Mouse (Mus musculus) MN1 (cell line): ENCODE data around the gene Rxfp1.

Experiments
- DNase-seq: peaks from one replicate; pipeline ENCODE4 v3.0.0-alpha.2; 2016; ENCODE audit warnings: low spot score

The Rxfp1 gene

DNA sequence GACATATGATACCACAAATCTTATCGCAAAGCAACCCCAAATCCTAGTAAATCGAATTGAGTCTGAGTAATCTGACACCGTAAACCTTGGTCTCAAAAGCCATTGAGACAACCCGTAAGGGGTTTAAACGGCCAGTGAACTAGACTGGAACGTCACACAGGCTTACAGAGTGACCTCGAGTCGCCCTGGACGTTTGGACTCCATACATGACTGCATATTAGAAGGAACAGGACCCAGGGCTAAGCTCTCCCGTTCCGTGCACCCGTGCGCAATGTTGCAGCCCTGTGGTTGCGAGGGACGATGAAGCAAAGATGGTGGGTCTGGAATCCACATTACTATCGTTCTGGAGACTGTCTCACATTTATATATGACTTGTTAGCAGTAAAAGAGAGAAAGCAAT is 65.5 kb downstream of the Rxfp1 start:
- no peak for DNase-seq

DNA sequence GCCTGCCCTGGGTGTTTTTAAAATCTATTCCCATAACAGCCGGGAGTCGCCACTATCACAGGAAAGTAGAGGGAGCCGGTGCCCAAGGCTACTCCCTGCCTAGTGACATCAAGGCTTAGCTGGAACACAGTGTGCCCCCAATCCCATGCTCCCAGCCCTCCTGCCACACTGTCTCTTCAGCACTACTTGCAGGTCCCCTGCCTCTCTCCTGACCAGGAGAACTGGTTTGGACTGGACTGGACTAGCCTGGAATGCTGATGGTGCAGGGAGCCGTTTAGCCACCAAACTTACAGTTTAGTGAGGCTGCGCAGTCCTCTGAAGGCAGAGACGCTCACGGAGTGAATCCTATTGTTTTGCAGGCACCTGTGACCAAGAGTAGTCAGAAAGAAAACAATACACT is 67.1 kb downstream of the Rxfp1 start:
- DNase-seq: no peak

DNA sequence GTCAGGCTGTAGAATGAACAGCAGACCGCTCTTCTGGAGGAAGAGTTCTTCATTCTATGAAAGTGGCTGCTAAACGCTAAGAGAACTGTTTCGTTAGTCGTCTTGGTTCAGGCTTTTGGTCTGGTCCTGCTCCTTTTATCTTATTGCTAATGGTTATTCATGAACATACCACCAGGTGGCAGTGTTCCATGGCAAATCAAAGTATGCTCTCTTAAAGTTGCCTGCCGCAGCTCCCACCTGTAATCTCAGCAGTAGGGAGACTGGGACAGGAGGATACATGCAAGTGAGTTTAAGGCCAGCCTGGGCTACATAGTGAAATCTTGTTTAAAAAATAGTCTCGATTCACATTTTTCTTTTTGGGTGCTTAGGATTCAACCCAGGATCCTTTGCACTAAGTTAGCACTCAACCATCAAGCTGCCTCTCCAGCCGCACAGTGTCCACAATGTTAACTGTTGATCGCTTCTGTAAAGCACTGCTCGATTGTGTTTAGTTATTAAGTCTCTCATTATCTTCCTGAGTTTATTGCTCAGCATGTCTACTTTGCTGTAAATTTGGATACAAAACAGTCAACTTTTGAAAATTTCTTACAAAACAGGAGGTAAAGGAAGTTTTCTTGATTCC is 72.8 kb downstream of the Rxfp1 start:
- peak; percentile 67 for DNase-seq

DNA sequence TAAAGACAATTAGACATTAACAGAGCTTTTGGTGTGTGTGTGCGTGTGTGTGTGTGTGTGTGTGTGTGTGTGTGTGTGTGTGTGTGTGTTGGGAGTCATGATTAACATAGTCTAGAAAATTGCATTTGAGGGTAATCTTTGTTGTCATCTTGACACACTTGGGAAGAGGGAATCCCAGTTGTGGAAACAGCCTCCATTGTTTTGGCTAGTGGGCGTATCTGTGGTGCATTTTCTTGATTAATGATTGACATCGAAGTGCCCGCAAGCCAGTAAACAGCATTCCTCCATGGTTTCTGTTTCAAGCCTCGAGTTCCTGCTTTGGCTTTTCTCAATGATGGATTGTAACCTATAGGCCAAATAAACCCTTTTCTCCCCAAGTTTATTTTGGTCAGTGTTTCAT is 81.0 kb downstream of the Rxfp1 start:
- DNase-seq: no peak

DNA sequence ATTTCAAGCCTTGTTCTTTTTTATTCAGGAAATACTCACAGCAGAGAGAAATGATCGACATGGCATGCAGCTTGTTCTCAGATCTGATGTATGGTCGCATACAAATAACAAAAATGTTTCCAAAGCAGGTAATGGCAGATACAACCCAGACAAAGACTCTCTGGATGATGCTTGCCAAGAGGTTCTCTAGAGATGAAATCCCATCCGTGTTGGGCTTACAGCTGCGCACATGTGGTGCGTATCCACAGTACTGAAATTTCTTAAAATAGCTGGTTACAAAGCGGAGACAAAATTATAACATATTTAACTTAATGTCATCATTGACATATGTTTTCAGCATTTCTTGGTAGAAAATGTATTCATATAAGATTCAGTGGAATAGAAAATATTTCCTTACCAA is 85.6 kb downstream of the Rxfp1 start:
- no peak for DNase-seq

DNA sequence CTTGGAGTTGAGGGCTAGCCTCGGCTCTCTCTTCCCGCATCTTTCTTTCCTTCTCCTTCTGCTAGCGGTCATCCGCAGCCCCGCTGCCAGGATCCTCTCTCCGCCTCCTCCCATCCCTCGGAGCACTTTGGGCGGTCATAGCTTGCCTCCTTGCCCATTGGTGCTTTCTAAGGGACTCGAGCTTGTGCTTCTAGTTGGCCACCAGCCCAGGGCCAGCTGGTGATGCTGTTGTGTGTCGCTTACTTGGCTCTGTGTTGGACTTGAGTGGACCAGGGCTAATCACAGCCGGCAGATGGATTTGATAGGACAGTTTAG is 108.3 kb downstream of the Rxfp1 start, which contains the start of gene Etfdh:
Gene Etfdh (minus strand): TSS at position 85 of the 315 bp plus-strand sequence.
- DNase-seq: peak; percentile 92

DNA sequence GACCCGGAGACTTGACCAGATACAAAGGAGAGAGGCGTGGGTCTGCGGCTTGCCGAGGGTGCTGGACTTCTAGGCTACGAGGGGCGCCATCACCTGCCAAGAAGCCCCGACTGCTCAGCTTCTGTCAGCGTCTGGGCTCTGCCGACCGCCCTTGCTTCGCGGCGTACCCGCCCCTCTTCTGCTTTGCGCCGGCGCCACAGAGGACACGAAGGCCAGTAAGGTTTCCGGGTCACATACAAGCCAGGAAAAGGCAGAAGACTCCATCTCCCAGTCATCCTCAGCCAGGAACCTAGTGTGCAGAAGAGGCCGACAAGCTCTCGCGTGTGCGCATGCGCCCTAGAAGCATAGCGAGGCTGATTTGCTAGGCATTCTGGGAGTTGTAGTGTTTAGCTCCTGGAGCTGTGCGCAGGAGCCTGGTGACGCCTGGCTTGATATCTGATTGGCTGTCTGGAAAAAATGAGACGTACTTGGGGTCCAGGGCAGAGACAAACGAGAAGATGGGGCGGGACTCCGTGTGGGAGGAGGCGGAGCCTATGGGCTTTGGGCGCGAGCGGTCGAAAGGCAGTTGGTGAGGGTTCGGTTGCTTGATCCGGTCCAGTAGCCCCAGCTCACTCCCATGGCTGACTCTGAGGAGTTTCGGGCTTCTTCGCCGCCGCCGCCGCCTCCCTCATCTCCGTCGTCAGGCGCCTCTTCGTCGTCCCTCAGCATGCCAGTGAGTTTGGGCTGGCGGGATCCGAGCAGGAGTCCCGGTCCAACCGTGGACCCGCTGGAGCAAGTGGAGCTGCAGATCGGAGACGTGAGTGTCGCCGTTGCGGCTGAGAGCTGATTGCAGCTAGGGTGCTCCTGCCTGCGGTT is 108.9 kb downstream of the Rxfp1 start, which contains the start of gene 4930579G24Rik:
Gene 4930579G24Rik (plus strand): TSS at position 519 of the 855 bp plus-strand sequence.
- DNase-seq: peak; percentile 100

DNA sequence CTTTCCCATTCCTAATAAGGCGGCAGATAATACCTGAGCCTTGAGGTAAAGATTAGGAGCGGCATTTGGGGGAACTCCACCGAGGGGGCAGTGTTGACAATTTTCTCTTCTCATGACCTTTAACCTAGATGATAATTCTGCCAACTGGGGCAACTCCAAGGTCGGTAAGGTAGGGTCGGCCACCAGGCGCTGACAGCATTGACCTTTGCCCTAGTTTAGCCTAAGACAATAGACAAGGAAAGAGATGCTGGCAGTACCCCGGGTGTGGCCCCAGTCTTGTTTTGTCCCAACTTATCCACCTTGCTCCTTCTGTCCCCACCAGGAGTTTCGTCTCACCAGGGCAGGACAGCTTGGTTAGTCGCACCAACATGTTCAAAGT is 109.5 kb downstream of the Rxfp1 start:
- DNase-seq: no peak

DNA sequence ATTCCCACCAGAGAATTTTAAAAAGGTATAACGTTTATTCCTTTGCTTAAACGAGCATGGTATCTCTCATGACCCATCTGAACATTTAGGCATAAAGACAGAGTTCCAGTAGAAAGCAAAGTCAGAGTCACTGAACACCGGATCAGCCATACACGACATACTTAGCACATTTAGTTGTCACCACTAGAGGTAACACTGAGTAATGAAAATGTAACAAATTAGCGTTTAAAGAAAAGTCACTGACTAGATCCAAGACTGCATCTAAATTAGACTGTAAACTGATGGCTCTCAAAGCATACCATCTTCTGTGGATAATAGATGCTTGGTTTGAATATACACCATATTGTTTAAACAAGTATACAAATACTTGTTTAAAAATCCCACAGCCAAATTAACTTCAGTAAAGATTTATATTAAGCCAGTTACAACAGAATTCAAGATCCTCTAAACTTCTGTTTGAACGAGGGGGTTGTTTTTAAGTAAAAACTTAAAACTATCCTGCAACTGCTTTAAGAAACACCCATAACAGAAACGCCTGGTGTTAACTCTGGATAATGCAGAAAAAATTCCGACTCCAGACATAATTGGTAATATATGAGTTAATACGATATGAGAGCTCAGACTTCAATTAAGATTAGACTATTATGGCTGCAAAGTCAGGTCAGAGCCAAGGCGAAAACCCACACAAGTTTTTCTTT is 110.0 kb downstream of the Rxfp1 start:
- DNase-seq: peak; percentile 62

DNA sequence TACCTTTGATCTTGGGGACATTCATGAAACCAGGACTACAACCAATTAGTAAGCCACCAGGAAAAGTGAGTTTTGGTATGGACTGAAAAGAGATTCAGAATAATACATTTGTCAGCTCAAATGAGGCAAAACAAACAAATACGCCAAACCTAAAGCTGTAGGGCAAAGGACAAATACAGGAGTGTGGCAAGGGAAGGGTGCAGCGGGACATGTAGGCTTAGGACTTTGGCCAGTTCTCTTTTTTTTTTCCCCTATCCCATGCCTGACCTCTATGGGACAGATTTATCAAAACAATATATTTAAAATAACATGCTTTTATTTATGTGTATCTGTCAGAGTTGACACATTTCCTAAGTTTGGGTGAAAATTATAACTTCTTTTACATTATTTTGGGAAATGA is 127.8 kb downstream of the Rxfp1 start:
- no peak for DNase-seq

DNA sequence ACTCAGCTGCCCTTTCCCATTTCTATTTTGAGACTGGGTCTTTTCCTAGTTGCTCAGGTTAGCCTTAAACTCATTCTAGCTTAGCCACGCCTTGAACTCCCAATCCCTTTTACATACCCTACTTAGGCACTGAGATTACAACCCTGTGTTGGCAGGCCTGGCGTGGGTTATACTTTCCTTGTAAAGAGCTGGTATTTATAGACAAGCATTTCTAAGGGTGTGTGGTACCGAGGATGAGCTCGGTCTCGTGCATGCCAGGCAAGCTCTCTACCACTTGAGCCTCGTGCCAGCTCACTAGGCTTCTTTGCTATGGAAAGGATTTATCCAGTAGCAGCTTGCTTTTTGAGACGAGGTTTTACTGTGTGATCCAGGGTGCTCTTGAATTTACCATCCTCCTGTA is 142.2 kb downstream of the Rxfp1 start:
- DNase-seq: no peak

DNA sequence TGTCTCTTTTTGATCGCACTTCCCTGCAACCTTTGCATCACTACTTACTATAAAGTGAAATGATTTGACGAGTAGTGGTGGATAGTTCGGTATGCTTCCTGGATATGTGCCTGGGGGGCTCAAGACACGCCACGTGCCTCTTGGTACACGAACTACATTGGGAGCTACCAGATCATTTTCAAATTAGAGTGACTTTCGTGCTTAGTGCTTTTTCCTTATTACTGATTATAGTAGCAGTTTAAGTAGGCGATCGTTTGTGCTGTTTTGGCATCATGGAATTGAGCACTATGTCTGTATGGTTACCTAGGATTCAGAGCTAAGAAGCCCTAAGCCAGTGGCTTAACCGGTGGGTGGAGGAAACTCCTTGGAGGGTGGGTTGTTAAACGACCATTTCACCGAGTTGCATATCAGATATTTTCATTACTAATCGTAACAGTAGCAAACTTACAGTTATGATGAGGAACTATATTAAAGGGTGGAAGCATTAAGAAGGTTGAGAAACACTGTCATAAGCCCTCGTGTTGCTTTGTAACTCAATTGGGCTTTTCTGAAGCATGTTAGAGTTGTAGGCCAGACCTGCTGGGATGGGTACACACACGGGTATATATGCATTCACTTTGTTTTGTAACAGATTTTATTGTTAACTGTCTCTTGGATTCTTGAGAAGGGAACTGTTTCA is 145.7 kb downstream of the Rxfp1 start:
- DNase-seq: peak; percentile 28
